Mouse (Mus musculus) hindbrain, embryonic 11.5 days (tissue): ENCODE measurements at regions not wholly inside any gene's neighbourhood (a gene's known extent, or its start where the extent isn't known, plus 50 kb on each side); places are given as distances from the start of the nearest gene placed in this dataset.

ENCODE experiments used
- ATAC-seq: fragments of 200-750 bp; cut with Nextera tagmentation; 2 replicates; pipeline ENCODE4 v1.8.0; 2017; ENCODE audit warnings: mild to moderate bottlenecking, moderate TSS enrichment, moderate library complexity; ENCODE audit not compliant: low FRiP score
- DNase-seq: peaks from one replicate; pipeline ENCODE4 v3.0.0-alpha.2; 2015; ENCODE audit warnings: low spot score
- H3K27ac ChIP-seq: fragments of 300-500 bp; sonication (generic); 2 replicates; pipeline ENCODE4 v1.5.1; 2014; ENCODE audit warnings: mild to moderate bottlenecking, low read depth, low read length
- H3K27me3 ChIP-seq: fragments of 300-500 bp; sonication (generic); 2 replicates; pipeline ENCODE4 v1.6.1; 2014; ENCODE audit warnings: mild to moderate bottlenecking, low read length, moderate library complexity, mixed read lengths; ENCODE audit not compliant: control insufficient read depth, insufficient read depth
- H3K36me3 ChIP-seq: fragments of 300-500 bp; sonication (generic); 2 replicates; pipeline ENCODE4 v1.6.1; 2014; ENCODE audit warnings: mild to moderate bottlenecking, low read length, moderate library complexity, mixed read lengths; ENCODE audit not compliant: control insufficient read depth, insufficient read depth
- H3K4me1 ChIP-seq: fragments of 300-500 bp; sonication (generic); replicated peaks from 2 replicates; pipeline ENCODE4 v1.6.1; 2014; ENCODE audit warnings: low read length, mixed read lengths; ENCODE audit not compliant: control insufficient read depth, insufficient read depth
- H3K4me2 ChIP-seq: fragments of 300-500 bp; sonication (generic); replicated peaks from 2 replicates; pipeline ENCODE4 v1.6.1; 2014; ENCODE audit warnings: mild to moderate bottlenecking, low read depth, low read length
- H3K4me3 ChIP-seq: fragments of 300-500 bp; sonication (generic); 2 replicates; pipeline ENCODE4 v1.5.1; 2014; ENCODE audit warnings: low read depth, low read length
- H3K9ac ChIP-seq: fragments of 300-500 bp; sonication (generic); 2 replicates; pipeline ENCODE4 v1.6.1; 2014; ENCODE audit warnings: low read depth, low read length
- H3K9me3 ChIP-seq: fragments of 300-500 bp; sonication (generic); 2 replicates; pipeline ENCODE4 v1.6.1; 2016; ENCODE audit warnings: low read length; ENCODE audit not compliant: control insufficient read depth
- WGBS: fragments of 180-500 bp; shearing (Covaris S2); extraction: QIAGEN DNeasy Blood & Tissue Kit; methylation state at CpG from one replicate; pipeline ENCODE4 v1.1.7; 2014; 5-methylcytosine and 5-hydroxymethylcytosine counted together

DNA sequence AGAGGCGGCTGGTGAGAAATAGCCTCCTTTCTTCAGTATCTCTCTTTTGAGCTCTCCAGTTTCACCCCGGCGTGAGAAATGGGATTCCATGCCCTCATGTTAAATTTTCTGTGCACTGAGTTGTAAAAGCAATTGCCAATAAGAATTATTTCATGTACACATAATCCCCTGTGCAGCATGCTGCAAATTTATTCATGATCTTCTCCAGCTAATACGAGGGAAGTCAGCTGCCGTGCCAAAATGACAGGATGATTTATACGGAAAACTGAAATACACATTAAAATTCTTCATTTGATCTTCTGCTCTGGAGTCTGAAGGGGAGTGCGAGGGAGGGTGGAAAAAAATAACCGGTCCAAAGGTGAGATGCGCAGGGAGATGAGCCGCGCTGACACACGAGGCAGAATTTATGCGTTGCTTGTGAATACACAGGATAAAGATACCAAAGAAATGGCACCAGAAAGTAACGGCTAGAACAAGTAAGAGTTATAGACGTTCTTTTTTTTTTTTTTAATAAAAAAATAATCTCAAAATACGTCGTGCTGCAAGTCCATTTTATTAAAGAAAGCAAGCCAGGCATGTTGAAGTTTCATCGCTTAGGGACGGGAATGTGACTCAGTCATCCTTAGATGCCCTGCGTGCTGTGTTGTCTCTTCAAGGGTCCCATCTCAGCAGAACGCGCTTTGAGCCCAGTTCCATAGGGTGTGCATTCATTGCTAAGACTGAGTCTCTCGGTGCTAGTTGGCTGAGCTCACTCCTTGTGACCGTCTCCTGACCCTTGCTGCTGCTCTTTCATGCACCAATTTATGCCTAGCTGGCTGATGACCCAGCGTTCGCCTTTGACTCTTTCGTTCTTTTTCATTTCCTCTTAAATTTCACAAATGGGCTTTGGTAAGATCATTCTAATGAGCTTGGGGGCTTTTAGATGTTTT, 427.8 kb upstream of the Arglu1 start:
- DNase-seq = no peak
- H3K4me3 ChIP-seq = no peak overlapping the region
- ATAC-seq = peak; percentile 54; the same call in 1 of the 2 replicates
- H3K9me3 ChIP-seq = no peaks in the 10 kb centered on the region
- no peak overlapping the region for H3K9ac ChIP-seq
- H3K36me3 ChIP-seq = no peaks in the 10 kb centered on the region
- no peak overlapping the region for H3K27ac ChIP-seq
- no peak overlapping the region for H3K4me2 ChIP-seq
- H3K27me3 ChIP-seq = no peaks in the 10 kb centered on the region
- 85% methylated on average over 27 of the region's 27 CpGs for WGBS
- H3K4me1 ChIP-seq = no peaks in the 10 kb centered on the region

DNA sequence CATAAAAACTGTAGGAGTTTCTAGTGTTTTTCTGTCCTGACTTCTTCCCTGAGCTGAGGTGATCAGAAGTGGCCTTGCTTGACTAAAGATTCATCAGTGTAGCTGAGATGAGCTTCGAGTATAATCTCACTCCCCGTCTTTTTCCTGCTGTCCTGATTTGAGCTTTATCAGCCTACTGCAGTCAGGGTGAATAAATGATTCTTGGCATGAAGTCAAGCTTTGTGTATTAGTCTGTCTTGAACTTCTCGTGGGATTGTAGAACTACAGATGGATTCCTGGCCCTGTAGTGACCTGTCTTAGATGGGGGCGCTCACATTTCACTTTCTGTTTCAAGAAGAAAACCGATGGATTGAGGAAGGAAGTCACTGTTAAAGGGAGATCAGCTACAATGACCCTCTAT, 405.7 kb upstream of the Arglu1 start:
- ATAC-seq (no peak), DNase-seq (no peak)
- Histone ChIP-seq H3K27me3 (no peaks in the 10 kb centered on the region), H3K36me3 (no peaks in the 10 kb centered on the region), H3K4me2 (no peak overlapping the region), H3K9ac (no peak overlapping the region), H3K27ac (no peak overlapping the region), H3K9me3 (no peaks in the 10 kb centered on the region), H3K4me3 (no peak overlapping the region), H3K4me1 (no peaks in the 10 kb centered on the region)
- WGBS = 76% methylated on average over 5 of the region's 5 CpGs

DNA sequence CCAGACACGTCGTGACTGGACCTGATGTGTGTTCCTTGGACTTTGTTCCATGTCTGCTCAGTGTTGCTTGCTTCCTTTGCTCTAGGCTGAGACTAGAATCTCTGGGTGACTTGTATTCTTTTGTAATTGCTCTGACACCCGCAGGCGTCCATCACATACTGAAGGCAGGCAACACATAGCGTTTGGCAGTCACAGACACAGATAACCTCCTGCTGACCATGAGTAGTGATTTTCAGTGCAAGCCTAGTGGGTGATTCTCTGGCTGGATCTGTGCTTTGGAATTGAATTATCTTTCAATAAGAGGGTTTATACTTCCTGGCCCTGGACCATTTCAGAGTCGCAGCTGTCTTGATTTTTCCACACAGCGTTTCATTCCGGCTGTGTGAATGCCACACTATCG, 403.7 kb upstream of the Arglu1 start:
- H3K36me3 ChIP-seq = no peaks in the 10 kb centered on the region
- no peaks in the 10 kb centered on the region for H3K4me1 ChIP-seq
- H3K27me3 ChIP-seq = no peaks in the 10 kb centered on the region
- H3K9ac ChIP-seq = no peak overlapping the region
- no peak overlapping the region for H3K4me2 ChIP-seq
- no peak overlapping the region for H3K4me3 ChIP-seq
- H3K9me3 ChIP-seq = no peaks in the 10 kb centered on the region
- no peak overlapping the region for H3K27ac ChIP-seq
- DNase-seq (no peak), ATAC-seq (no peak)
- 77% methylated on average over 9 of the region's 9 CpGs for WGBS

DNA sequence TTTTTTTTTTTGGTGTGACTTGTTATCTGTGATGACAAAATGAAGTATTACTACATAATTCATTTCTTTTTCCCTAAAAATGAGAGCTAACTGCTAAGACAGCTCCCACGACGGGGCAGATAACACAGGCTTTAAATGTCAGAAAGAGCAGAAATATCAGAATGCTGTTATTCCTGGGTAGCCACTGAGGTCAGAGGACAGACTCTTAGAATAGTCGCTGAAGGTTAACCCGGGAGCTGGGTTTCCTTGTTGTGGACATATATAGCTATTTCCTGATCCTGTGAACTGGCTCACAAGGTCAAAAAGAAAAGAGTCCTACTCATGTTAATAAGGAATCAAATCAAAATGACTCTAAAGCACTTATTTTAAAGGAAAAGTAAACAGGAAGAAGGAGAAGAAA, 403.0 kb upstream of the Arglu1 start:
- no peak for ATAC-seq

DNA sequence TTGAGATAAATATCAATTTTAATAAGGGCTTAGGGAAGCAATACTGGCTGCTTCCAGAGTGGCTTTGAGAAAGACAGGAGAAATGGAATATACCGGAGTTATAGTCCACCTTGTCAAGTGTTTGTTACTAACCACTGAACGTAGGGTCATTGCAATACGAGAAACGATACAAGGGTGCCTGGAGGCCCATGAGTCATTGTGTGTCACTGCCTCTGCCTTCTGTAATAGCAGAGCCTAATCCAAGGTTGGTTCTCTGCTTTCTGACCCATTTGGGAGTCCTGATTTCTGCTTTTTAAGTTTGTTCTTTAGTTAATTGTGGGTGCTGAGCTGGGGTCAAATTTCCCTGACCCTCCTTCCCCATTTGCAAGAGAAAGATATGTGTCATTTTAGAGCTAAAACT, 382.4 kb upstream of the Arglu1 start:
- DNase-seq (no peak), ATAC-seq (no peak)
- Histone ChIP-seq H3K27me3 (no peaks in the 10 kb centered on the region), H3K4me2 (no peak overlapping the region), H3K36me3 (no peaks in the 10 kb centered on the region), H3K9me3 (no peaks in the 10 kb centered on the region), H3K9ac (no peak overlapping the region), H3K4me1 (no peaks in the 10 kb centered on the region), H3K27ac (no peak overlapping the region), H3K4me3 (no peak overlapping the region)
- 88% methylated on average over 4 of the region's 4 CpGs for WGBS

More for the DNA sequence above, 403.0 kb upstream of the Arglu1 start:
- H3K27ac ChIP-seq = no peak overlapping the region
- no peaks in the 10 kb centered on the region for H3K27me3 ChIP-seq
- H3K9ac ChIP-seq = no peak overlapping the region
- H3K4me2 ChIP-seq = no peak overlapping the region
- H3K36me3 ChIP-seq = no peaks in the 10 kb centered on the region
- H3K4me3 ChIP-seq = no peak overlapping the region
- 78% methylated on average over 4 of the region's 4 CpGs for WGBS
- no peak for DNase-seq
- H3K4me1 ChIP-seq = no peaks in the 10 kb centered on the region
- no peaks in the 10 kb centered on the region for H3K9me3 ChIP-seq

DNA sequence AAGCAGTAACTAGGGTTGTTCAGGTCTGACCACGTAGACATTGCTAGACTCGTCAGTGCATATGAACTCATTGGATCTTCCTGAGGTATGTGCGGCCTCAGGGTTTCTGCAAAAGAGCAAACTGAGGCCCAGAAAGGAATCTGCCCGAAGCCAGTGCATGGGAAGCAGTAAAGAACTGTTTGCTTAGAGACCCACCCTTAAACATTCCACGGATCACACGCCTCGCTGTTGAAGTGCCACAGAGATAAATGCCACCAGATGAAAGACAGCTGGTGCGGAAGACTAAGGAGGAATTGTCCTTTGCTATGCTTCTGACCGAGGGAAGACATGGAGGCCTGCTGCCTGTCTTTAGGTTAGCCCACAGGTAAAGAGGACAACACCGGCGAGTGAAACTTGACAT, 382.0 kb upstream of the Arglu1 start:
- DNase-seq = no peak
- ATAC-seq = no peak
- Histone ChIP-seq H3K9ac (no peak overlapping the region), H3K4me3 (no peak overlapping the region), H3K27me3 (no peaks in the 10 kb centered on the region), H3K36me3 (no peaks in the 10 kb centered on the region), H3K4me2 (no peak overlapping the region), H3K4me1 (no peaks in the 10 kb centered on the region), H3K27ac (no peak overlapping the region), H3K9me3 (no peaks in the 10 kb centered on the region)
- WGBS = 84% methylated on average over 11 of the region's 11 CpGs

DNA sequence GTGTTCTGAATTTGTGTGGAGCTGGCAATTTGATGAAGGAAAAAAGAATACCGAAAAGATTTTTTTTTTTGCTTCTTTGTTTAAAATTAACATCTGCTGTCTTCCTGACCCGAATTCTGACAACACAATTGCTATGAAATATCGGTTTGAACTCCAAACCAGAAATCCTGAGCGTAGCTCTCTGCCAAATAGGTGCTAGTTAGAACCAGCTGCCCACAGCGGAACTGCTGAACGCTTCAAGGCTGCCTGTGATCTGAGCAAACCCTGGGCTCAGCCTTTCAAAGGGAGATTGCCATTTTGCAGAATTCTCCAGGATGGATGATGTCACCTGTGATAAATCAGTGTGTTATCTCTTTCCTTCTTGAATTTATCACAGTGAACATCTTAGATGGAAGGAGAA, 380.6 kb upstream of the Arglu1 start:
- DNase-seq (no peak), ATAC-seq (no peak)
- H3K4me1 ChIP-seq = no peaks in the 10 kb centered on the region
- no peaks in the 10 kb centered on the region for H3K9me3 ChIP-seq
- no peaks in the 10 kb centered on the region for H3K27me3 ChIP-seq
- no peak overlapping the region for H3K9ac ChIP-seq
- no peak overlapping the region for H3K4me2 ChIP-seq
- no peak overlapping the region for H3K27ac ChIP-seq
- 91% methylated on average over 6 of the region's 6 CpGs for WGBS
- no peak overlapping the region for H3K4me3 ChIP-seq
- no peaks in the 10 kb centered on the region for H3K36me3 ChIP-seq

DNA sequence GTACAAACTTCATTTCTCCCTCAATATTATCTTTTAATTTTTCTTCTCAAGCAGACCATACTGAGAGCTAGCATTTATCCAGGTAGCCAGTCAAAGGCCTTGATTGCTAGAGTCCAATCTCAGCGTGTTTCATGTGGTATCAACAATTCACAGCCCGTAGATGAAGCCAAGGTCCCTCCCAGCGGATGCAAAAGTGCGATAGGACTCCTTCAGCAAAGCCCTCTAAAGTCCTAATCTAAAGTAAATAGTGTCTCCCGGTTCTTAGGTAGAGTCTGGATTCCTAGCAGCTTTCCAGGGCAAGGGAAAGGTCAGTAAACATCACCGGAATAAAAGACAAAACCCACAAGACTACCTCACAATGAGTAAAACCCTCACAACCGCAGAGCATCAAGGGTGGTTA, 379.5 kb upstream of the Arglu1 start:
- ATAC-seq = no peak
- 71% methylated on average over 7 of the region's 7 CpGs for WGBS
- H3K4me3 ChIP-seq = no peak overlapping the region
- H3K4me1 ChIP-seq = no peaks in the 10 kb centered on the region
- no peak overlapping the region for H3K4me2 ChIP-seq
- no peaks in the 10 kb centered on the region for H3K27me3 ChIP-seq
- no peaks in the 10 kb centered on the region for H3K9me3 ChIP-seq
- no peaks in the 10 kb centered on the region for H3K36me3 ChIP-seq
- no peak overlapping the region for H3K27ac ChIP-seq
- H3K9ac ChIP-seq = no peak overlapping the region
- no peak for DNase-seq

DNA sequence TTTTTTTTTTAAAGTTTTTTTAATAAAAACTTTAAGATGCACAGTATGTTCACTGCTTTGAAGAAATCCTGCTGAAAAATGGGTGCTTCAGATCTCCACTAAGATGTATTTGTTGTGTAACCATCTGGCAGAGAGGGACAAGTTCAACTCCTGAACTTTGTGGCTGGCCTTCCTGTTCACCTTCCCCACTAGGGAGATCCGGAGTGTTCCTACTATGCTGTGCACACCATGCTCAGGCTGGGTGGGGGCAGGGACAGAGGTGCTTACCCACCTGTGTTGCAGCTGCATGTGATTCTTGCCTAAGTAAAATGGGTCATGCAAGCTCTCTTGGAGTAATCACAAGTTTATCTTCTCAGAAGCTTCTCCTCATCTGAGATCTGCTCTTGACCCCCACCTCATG, 377.4 kb upstream of the Arglu1 start:
- Histone ChIP-seq H3K9me3 (no peaks in the 10 kb centered on the region), H3K27me3 (no peaks in the 10 kb centered on the region), H3K9ac (no peak overlapping the region), H3K4me2 (no peak overlapping the region), H3K27ac (no peak overlapping the region), H3K4me1 (no peaks in the 10 kb centered on the region), H3K4me3 (no peak overlapping the region), H3K36me3 (no peaks in the 10 kb centered on the region)
- no peak for ATAC-seq
- DNase-seq = no peak
- 81% methylated on average over 1 of the region's 1 CpGs for WGBS
